ENCODE assay signal across 23 mouse cellular contexts in genomic region chr19:11314354-11314753, GRCm38 (mm10). TPM values are rescaled to one million over a fixed set of nuclear protein-coding genes. Genes with fewer than 3 reads are reported as not detected.
DNase-seq lines count a peak whose midpoint lies in the region; ATAC-seq and TF ChIP-seq lines count a peak whose summit lies in the region.
"Had no signal": no experiment of that assay in that cellular context is flagged by ENCODE, and none has a peak within 500 bp of the region (broad histone marks: within the 10 kb centered on the region; RNA-seq: fewer than 3 reads in every experiment).

TSS of gene Ms4a14 (minus strand) at chr19:11314454.

- 67% methylated on average over 1 of the region's 1 CpGs for WGBS in macrophage (ENCODE audit: missing documents)
- 66% methylated on average over 1 of the region's 1 CpGs for WGBS in hindbrain, embryonic 13.5 days

- H3K4me3 ChIP-seq in testis, adult 2 months (ENCODE audit: control insufficient read depth, low read depth, low read length): peak within 1 kb of the TSS; percentile 49; the same call in 1 of the 2 replicates
- no peak within 1 kb of the TSS for H3K4me3 ChIP-seq in bone marrow macrophage, adult 2 months (ENCODE audit: insufficient read depth, low read length)
- no peak within 1 kb of the TSS for H3K4me3 ChIP-seq in macrophage (ENCODE audit: inconsistent target)
- H3K4me3 ChIP-seq in hindbrain, embryonic 13.5 days: no peak within 1 kb of the TSS

- no peak for ATAC-seq in hindbrain, embryonic 13.5 days (ENCODE audit: low FRiP score)
- ATAC-seq: activated CD4-positive, CD25-positive, alpha-beta regulatory T cell, adult 4 months; CD4-positive, CD25-positive, alpha-beta regulatory T cell, adult 4 months; Patski had no signal

- no peak for DNase-seq in testis, postnatal 10 days (ENCODE audit: low spot score)
- no peak for DNase-seq in ovary, postnatal 10 days (ENCODE audit: low spot score)
- DNase-seq: adrenal gland, adult 2 months; adrenal gland, adult 8-10 months; adrenal gland, postnatal 10 days; adrenal gland, postnatal 14 days; adrenal gland, postnatal 25 days; adrenal gland, postnatal 36 days; cerebellum, adult 11 months; cerebellum, adult 11-12 months; cerebellum, adult 18-20 months; cerebellum, adult 2 months had no signal

- H3K27ac ChIP-seq in testis, adult 2 months (ENCODE audit: control insufficient read depth, insufficient read depth, low read depth, low read length): no peak within 1 kb of the TSS
- peak within 1 kb of the TSS; percentile 45; the same call in 1 of the 2 replicates for H3K27ac ChIP-seq in bone marrow macrophage, adult 2 months (ENCODE audit: insufficient read depth, low read depth, low read length)
- no peak within 1 kb of the TSS for H3K27ac ChIP-seq in macrophage
- no peak within 1 kb of the TSS for H3K27ac ChIP-seq in hindbrain, embryonic 13.5 days

- H3K4me1 ChIP-seq in testis, adult 2 months (ENCODE audit: control insufficient read depth, insufficient read depth, low read length): no peaks in the 10 kb centered on the region
- peaks cover 8% of the 10 kb centered on the region for H3K4me1 ChIP-seq in bone marrow macrophage, adult 2 months (ENCODE audit: control insufficient read depth, insufficient read depth, low read length)
- H3K4me1 ChIP-seq in hindbrain, embryonic 13.5 days (replicated peaks): no peaks in the 10 kb centered on the region

- H3K9ac ChIP-seq in hindbrain, embryonic 13.5 days: no peak within 1 kb of the TSS

- H3K4me2 ChIP-seq in hindbrain, embryonic 13.5 days: no peak within 1 kb of the TSS

- H3K27me3 ChIP-seq in testis, adult 2 months (ENCODE audit: control insufficient read depth, insufficient read depth, low read length): no peaks in the 10 kb centered on the region
- no peaks in the 10 kb centered on the region for H3K27me3 ChIP-seq in hindbrain, embryonic 13.5 days
- H3K27me3 ChIP-seq: CH12.LX had no signal

- TF ChIP-seq POLR2A in testis, adult 2 months (IDR thresholded peaks at IDR 0.05; ENCODE audit: control insufficient read depth, low read depth, low read length): no peak
- TF ChIP-seq POLR2A in bone marrow macrophage, adult 2 months (IDR thresholded peaks at IDR 0.05; ENCODE audit: borderline replicate concordance, low read depth, low read length): no peak

- no peaks in the 10 kb centered on the region for H3K79me2 ChIP-seq in macrophage (ENCODE audit: inconsistent target)

- no peaks in the 10 kb centered on the region for H3K36me3 ChIP-seq in testis, adult 2 months (ENCODE audit: control insufficient read depth, insufficient read depth, low read length)
- peaks cover 51% of the 10 kb centered on the region for H3K36me3 ChIP-seq in macrophage (ENCODE audit: inconsistent target)
- no peaks in the 10 kb centered on the region for H3K36me3 ChIP-seq in hindbrain, embryonic 13.5 days
- H3K36me3 ChIP-seq: G1E had no signal

- TF ChIP-seq CTCF in testis, adult 2 months (IDR thresholded peaks at IDR 0.05; ENCODE audit: control insufficient read depth, insufficient read depth, insufficient replicate concordance, low read depth, low read length): no peak
- no peak for TF ChIP-seq CTCF in bone marrow macrophage, adult 2 months (IDR thresholded peaks at IDR 0.05; ENCODE audit: low read depth, low read length)

- H3K9me3 ChIP-seq in hindbrain, embryonic 13.5 days: no peaks in the 10 kb centered on the region
- H3K9me3 ChIP-seq: G1E had no signal

RNA-seq across cellular contexts. Expression of gene Ms4a14, which starts in this region (rescaled TPM):
- 142 and 184 TPM in 2 replicates for polyA plus RNA-seq in testis, adult 2 months (2012; rRNA removed)
- polyA plus RNA-seq in bone marrow macrophage, adult 2 months (2012; ENCODE audit: insufficient read depth, insufficient read length, missing spikeins): 136 and 161 TPM in 2 replicates
- total RNA-seq in macrophage (2018; cell fraction: chromatin; rRNA removed): 100 to 1,000 TPM; 120 to 991 (median 624) TPM
- 100 to 1,000 TPM in 2 of 26 experiments, 10 to 100 TPM in 24; 24.9 to 106 (median 61.5) TPM for total RNA-seq in macrophage (2018; cell fraction: cytosol; rRNA removed)
- 100 to 1,000 TPM; 172 to 781 (median 506) TPM for total RNA-seq in macrophage (2018; cell fraction: nucleus; rRNA removed)
- polyA plus RNA-seq in macrophage (2018): 36.7 to 102 TPM (median 69.8 TPM) in 3 replicates
- 0.08 TPM in 1 of 2 replicates, not detected in the other for polyA plus RNA-seq in hindbrain, embryonic 13.5 days (2015; fragmentation: Nextera tagmentation; extraction: Ambion mirVana)
- total RNA-seq: adrenal gland, postnatal 10 days; adrenal gland, postnatal 14 days; adrenal gland, postnatal 25 days; CH12.LX; MEL had no signal
- polyA plus RNA-seq: activated CD4-positive, CD25-positive, alpha-beta regulatory T cell, adult 4 months; C2C12; CD4-positive, CD25-positive, alpha-beta regulatory T cell, adult 4 months; G1E had no signal

Comparison
In these comparisons a context has a peak if more than half of its experiments do, and no peak if none do; other contexts are left out.
1. RNA of gene Ms4a14 (polyA plus RNA-seq): 142 to 184 TPM in testis, adult 2 months, 136 to 161 TPM in bone marrow macrophage, adult 2 months and 36.7 to 102 TPM in macrophage; 0.08 TPM in hindbrain, embryonic 13.5 days; every median in the first group is over 10 times any median in the second.